Mouse (Mus musculus) limb, embryonic 14.5 days (tissue): ENCODE results near the gene Nptn. TPM values are rescaled to one million over a fixed set of nuclear protein-coding genes. Genes with fewer than 3 reads are reported as not detected.

Experiments used
- ATAC-seq: fragments of 200-750 bp; cut with Nextera tagmentation; 2 replicates; pipeline ENCODE4 v1.8.0; 2017; ENCODE audit warnings: low read depth, moderate number of reproducible peaks, moderate TSS enrichment; ENCODE audit not compliant: low FRiP score
- DNase-seq: peaks from one replicate; pipeline ENCODE4 v3.0.0-alpha.2; 2015; ENCODE audit warnings: low spot score
- H3K27ac ChIP-seq: fragments of 300-500 bp; sonication (generic); replicated peaks from 2 replicates; pipeline ENCODE4 v1.5.1; 2014; ENCODE audit warnings: low read depth, mild to moderate bottlenecking, low read length, moderate library complexity, mixed read lengths
- H3K27me3 ChIP-seq: fragments of 300-500 bp; sonication (generic); 2 replicates; pipeline ENCODE4 v1.6.1; 2014; ENCODE audit warnings: low read length, mixed read lengths; ENCODE audit not compliant: control insufficient read depth, insufficient read depth
- H3K36me3 ChIP-seq: fragments of 300-500 bp; sonication (generic); 2 replicates; pipeline ENCODE4 v1.6.1; 2014; ENCODE audit warnings: mild to moderate bottlenecking, low read length, moderate library complexity, mixed read lengths; ENCODE audit not compliant: control insufficient read depth, insufficient read depth
- H3K4me1 ChIP-seq: fragments of 300-500 bp; sonication (generic); 2 replicates; pipeline ENCODE4 v1.6.1; 2014; ENCODE audit warnings: antibody characterized with exemption, low read length, mixed read lengths; ENCODE audit not compliant: control insufficient read depth, insufficient read depth
- H3K4me2 ChIP-seq: fragments of 300-500 bp; sonication (generic); replicated peaks from 2 replicates; pipeline ENCODE4 v1.6.1; 2014; ENCODE audit warnings: low read depth, mild to moderate bottlenecking, low read length, moderate library complexity; ENCODE audit not compliant: severe bottlenecking
- H3K4me3 ChIP-seq: fragments of 300-500 bp; sonication (generic); replicated peaks from 2 replicates; pipeline ENCODE4 v1.5.1; 2014; ENCODE audit warnings: low read length
- H3K9ac ChIP-seq: fragments of 300-500 bp; sonication (generic); 2 replicates; pipeline ENCODE4 v1.6.1; 2014; ENCODE audit warnings: mild to moderate bottlenecking, low read depth, low read length, moderate library complexity; ENCODE audit not compliant: severe bottlenecking
- H3K9me3 ChIP-seq: fragments of 300-500 bp; sonication (generic); 2 replicates; pipeline ENCODE4 v1.6.1; 2016; ENCODE audit warnings: low read length; ENCODE audit not compliant: control insufficient read depth
- POLR2A ChIP-seq: fragments of 200-500 bp; IDR thresholded peaks from 2 replicates; pipeline ENCODE4 v1.8.0; 2012; ENCODE audit warnings: inconsistent platforms, mild to moderate bottlenecking, moderate library complexity, borderline replicate concordance; ENCODE audit not compliant: insufficient read depth, insufficient read length; ENCODE audit errors: extremely low read depth
- WGBS: fragments of 180-500 bp; shearing (Covaris S2); extraction: QIAGEN DNeasy Blood & Tissue Kit; methylation state at CpG from one replicate; pipeline ENCODE4 v1.1.7; 2014; 5-methylcytosine and 5-hydroxymethylcytosine counted together
- polyA plus RNA-seq, 2 experiments: library from polyadenylated mRNA; depleted of rRNA in 1 of 2; stranded (reverse) in 1 of 2; unstranded in 1 of 2; fragments of >200 nt; fragmentation: Nextera tagmentation in 1 of 2; extraction: Ambion mirVana in 1 of 2; gene quantifications; 2 replicates each; pipeline versions ENCODE4 v1.2.1 to v1.2.3; 2012 to 2014

Gene Nptn
- polyA plus RNA-seq, 2 experiments, result 135 to 335 TPM

- ATAC-seq (no peak), DNase-seq (no peak)
- H3K4me2 ChIP-seq, result no peak overlapping the region
- 85% methylated on average over 6 of the region's 6 CpGs for WGBS
- H3K9ac ChIP-seq, result no peak overlapping the region
- no peak for TF ChIP-seq POLR2A
- H3K4me1 ChIP-seq, result no peaks in the 10 kb centered on the region
- H3K9me3 ChIP-seq, result no peaks in the 10 kb centered on the region
- H3K27me3 ChIP-seq, result no peaks in the 10 kb centered on the region
- H3K36me3 ChIP-seq, result peaks cover 29% of the 10 kb centered on the region
- H3K27ac ChIP-seq, result no peak overlapping the region
- H3K4me3 ChIP-seq, result no peak overlapping the region
These were observed 66.6 kb downstream of the Nptn start for GRCm38 (mm10) chr9:58648406-58649264.

- DNase-seq, result no peak
- Histone ChIP-seq H3K9me3 (no peaks in the 10 kb centered on the region), H3K27me3 (no peaks in the 10 kb centered on the region), H3K9ac (no peak overlapping the region), H3K4me2 (no peak overlapping the region), H3K4me1 (no peaks in the 10 kb centered on the region), H3K27ac (no peak overlapping the region), H3K4me3 (no peak overlapping the region), H3K36me3 (peaks cover 23% of the 10 kb centered on the region)
- TF ChIP-seq POLR2A, result no peak
- ATAC-seq, result no peak
- WGBS, result 61% methylated on average over 4 of the region's 4 CpGs
These were observed 67.2 kb downstream of the Nptn start for GRCm38 (mm10) chr9:58649265-58649626.

GRCm38 (mm10) chr9:58651993-58652392 is 70.0 kb downstream of the Nptn start:
- H3K4me2 ChIP-seq, result no peak overlapping the region
- ATAC-seq (no peak), DNase-seq (peak; percentile 91)
- peaks cover 14% of the 10 kb centered on the region for H3K36me3 ChIP-seq
- WGBS, result 55% methylated on average over 4 of the region's 4 CpGs
- H3K27ac ChIP-seq, result no peak overlapping the region
- no peak overlapping the region for H3K4me3 ChIP-seq
- no peak for TF ChIP-seq POLR2A
- no peak overlapping the region for H3K9ac ChIP-seq
- no peaks in the 10 kb centered on the region for H3K9me3 ChIP-seq
- no peaks in the 10 kb centered on the region for H3K27me3 ChIP-seq
- no peaks in the 10 kb centered on the region for H3K4me1 ChIP-seq

- Histone ChIP-seq H3K4me1 (no peaks in the 10 kb centered on the region), H3K27me3 (no peaks in the 10 kb centered on the region)
These were observed 72.5 kb downstream of the Nptn start for GRCm38 (mm10) chr9:58654494-58654893.

GRCm38 (mm10) chr9:58656396-58656795 is 74.4 kb downstream of the Nptn start:
- WGBS, result 61% methylated on average over 2 of the region's 2 CpGs
- no peak overlapping the region for H3K27ac ChIP-seq
- no peak overlapping the region for H3K4me3 ChIP-seq
- H3K4me1 ChIP-seq, result no peaks in the 10 kb centered on the region
- no peaks in the 10 kb centered on the region for H3K27me3 ChIP-seq
- ATAC-seq, result no peak
- peaks cover 29% of the 10 kb centered on the region for H3K36me3 ChIP-seq
- no peak overlapping the region for H3K9ac ChIP-seq
- DNase-seq, result no peak
- no peaks in the 10 kb centered on the region for H3K9me3 ChIP-seq
- no peak overlapping the region for H3K4me2 ChIP-seq
- no peak for TF ChIP-seq POLR2A

More at GRCm38 (mm10) chr9:58654494-58654893, 72.5 kb downstream of the Nptn start:
- Histone ChIP-seq H3K4me3 (no peak overlapping the region), H3K9me3 (no peaks in the 10 kb centered on the region), H3K36me3 (peaks cover 22% of the 10 kb centered on the region), H3K9ac (no peak overlapping the region), H3K4me2 (no peak overlapping the region), H3K27ac (no peak overlapping the region)
- 80% methylated on average over 4 of the region's 4 CpGs for WGBS
- DNase-seq (no peak), ATAC-seq (no peak)
- TF ChIP-seq POLR2A, result no peak
